Mouse (Mus musculus) cerebellum, adult 9-10 months (tissue): ENCODE measurements at regions not wholly inside any gene's neighbourhood (a gene's known extent, or its start where the extent isn't known, plus 50 kb on each side); places are given as distances from the start of the nearest gene placed in this dataset.

Experiments used
- DNase-seq: peaks from one replicate; pipeline ENCODE4 v3.0.0; 2022

GRCm38 (mm10) chr3:10697698-10698452 lies 362.4 kb upstream of the Gm38303 start:
- DNase-seq: no peak

DNA sequence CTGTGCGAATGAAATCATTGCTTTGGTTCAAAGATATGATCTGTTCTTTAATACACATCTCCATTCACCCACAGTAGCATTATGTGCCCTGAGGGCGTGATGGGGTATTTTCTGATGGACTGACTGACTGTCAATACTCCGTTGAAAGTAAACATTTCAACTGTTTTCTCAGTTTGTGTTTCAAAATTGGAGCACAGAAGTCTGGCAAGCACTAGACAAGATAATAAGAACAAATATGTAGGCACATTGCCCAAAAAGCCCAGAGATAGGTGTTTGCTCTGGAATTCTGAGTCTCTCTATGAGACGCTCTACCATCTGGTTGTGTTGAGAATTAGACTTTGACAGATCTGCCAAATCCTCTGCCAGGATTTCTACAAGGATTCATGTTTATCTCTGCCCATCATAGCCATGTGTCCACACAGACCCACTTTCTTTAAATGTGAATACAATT lies 350.0 kb upstream of the Gm38303 start:
- DNase-seq: peak; percentile 16

- peak; percentile 32 for DNase-seq
Observed at GRCm38 (mm10) chr3:10684885-10685500, 349.5 kb upstream of the Gm38303 start.

DNA sequence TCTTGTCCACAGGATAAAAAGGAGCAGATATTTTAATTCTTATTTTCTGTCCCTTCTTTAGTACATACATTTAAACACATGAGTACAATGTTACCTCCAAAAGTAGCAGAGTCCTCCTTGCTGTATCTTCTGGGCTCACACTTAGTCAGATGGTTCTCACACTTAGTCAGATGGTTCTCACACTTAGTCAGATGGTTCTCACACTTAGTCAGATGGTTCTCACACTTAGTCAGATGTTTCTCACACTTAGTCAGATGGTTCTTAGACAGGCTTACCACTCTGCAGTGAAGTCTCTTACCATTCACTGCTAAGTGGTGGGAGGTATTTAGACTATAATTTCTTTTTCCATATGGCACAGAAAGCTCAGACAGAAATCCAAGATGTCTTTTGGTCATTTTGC lies 346.5 kb upstream of the Gm38303 start:
- DNase-seq: no peak

DNA sequence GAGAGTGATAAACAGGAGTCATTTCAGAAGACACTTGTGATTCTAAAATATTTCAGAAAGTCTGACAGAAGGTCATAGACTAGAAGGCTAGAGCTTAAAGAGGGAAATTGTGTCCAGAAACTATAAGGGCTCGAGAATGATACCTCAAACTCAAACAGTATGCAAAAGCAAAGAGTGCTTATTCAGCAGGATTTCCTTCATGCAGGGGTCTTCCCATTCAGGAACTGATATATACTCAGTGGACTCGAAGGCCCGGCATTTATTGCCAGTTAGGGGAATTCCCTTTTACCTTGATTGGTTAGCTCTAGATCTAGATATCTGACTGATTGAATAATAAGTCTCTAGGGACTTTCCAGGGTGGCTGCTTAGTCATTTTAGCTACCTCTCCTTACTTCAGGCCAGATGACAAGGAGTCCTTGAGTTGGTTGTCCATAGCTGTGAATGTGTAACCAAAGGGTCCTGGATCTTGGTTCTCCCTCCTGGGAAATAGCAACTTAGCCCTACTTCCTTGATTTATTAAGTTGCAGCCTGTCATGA lies 312.6 kb upstream of the Gm38303 start:
- no peak for DNase-seq
